Mouse (Mus musculus): ENCODE measurements around the gene Ptov1.

Gene Ptov1

DNA sequence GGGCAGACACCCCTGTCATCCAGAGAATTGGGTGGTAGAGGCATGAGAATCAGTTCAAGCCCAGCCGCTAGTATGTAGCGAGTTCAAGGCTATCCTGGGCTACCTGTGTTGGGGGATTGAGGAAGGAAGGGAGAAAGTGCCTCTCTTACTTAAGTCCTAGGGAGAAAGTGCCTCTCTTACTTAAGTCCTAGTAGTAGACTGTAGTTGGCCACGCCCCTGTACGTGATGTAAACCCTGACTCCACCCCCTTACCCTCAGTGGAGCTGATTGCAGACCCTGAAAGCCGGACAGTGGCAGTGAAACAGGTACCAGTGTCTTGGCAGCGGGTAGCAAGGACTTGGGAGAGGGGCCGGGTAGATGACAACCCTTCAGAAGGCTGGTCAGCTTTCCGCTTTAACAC is 11.7 kb downstream of the Ptov1 start:
- no peak for DNase-seq (ENCODE audit: low spot score)

DNA sequence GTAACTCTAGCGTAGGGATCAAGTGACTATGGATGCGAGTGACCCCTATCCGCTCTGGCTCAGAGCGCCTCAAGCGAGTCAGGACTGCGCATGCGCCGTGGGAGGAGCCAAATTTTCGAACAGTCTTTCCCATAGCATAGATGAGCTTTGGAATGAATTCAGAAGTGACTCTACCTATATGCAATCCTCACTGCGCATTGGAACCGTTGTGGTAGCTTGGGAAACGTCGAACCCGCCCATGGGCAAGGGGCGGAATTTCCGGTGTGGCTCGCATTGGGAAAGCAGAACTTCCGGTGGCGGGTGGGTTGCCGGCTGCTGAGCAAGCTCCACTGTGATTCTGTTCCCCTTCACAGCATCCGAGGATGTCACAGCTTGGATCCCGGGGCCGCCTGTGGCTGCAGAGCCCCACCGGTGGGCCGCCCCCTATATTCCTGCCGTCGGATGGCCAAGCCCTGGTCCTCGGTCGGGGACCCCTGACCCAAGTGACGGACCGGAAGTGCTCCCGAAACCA is 12.5 kb downstream of the Ptov1 start, which contains the start of gene Pnkp:
TSS of gene Pnkp (plus strand) at position 98 of the 511 bp plus-strand sequence.
- peak; percentile 82 for DNase-seq (ENCODE audit: low spot score)

DNA sequence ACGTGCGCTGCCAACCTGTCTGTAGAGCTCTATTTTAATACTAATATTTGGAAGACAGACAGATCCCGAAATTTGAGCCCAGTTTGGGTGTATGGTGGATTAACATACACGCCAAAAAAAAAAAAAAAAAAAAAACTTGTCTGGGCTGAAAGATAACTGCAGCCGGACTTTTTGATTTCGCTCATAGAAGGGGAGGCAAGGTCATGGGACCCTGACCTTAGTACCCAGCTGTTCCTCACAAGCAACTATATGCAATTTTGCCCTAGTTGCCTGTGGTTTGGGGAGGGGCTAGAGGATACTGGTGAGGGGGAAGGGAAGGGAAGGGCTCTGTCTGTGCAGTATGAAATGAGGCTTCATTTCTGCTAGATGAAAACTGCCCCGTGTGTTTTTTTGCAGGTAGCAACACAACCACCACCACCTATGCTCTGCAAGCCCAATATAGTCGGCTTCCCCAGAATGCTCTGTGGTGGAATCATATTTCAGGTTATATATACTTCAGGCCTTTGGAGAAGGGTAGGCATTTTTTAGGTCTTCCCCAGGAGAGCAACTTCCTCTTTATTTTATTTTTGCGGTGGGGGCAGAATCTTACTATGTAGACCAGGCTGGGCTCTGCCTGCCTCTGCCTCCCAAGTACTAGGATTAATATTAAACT is 13.2 kb downstream of the Ptov1 start:
- peak; percentile 20 for DNase-seq (ENCODE audit: low spot score)

DNA sequence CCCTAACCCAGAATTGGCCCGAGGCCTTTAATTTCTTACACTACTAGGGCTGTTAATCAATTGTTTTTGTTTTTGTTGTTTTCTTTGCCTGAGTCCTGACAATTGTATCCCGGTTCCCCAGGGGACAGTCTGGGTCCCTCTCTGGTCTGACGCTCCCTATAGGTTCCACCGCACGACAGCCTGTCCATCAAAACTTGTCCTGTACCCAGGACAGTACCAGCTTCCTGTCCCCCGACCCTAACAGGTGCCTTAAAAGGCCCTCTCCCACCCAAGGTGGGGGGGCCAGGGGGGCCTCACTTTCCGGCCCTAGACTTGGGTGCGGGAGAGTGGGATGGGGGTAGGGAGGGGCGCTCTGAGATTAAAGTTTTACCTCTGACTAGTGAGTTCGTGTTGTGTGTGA is 14.6 kb downstream of the Ptov1 start:
- no peak for DNase-seq (ENCODE audit: low spot score)

DNA sequence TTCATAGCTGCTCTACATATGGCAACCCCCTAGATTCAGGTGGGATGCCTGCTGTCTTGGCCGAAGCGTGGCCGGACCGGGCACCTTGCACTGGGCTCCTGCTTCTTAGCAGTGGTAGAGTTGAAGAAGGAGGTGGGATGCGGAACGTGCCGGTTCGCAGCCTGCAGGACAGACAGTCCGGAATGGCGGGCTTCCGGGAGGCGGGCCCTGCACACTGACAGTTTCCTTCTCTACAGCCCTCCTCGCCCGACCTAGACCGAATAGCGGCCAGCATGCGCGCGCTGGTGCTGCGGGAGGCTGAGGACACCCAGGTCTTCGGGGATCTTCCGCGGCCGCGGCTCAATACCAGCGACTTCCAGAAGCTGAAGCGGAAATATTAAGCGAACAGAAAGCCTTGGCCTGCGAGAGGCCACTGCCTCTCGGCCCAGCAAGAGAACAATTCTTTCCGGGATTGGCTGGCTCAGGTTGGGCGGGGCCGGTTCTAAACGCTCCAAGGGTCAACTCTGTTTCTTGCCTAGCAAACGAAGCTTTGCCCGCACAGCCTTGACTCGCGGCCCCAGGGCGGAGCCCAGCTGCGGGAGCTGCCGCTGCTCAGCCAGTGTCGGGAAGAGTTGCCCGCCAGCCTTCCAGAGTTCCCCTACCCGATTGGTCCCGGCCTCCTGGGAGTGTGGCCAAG is 15.1 kb downstream of the Ptov1 start:
- DNase-seq (ENCODE audit: low spot score) = peak; percentile 71

DNA sequence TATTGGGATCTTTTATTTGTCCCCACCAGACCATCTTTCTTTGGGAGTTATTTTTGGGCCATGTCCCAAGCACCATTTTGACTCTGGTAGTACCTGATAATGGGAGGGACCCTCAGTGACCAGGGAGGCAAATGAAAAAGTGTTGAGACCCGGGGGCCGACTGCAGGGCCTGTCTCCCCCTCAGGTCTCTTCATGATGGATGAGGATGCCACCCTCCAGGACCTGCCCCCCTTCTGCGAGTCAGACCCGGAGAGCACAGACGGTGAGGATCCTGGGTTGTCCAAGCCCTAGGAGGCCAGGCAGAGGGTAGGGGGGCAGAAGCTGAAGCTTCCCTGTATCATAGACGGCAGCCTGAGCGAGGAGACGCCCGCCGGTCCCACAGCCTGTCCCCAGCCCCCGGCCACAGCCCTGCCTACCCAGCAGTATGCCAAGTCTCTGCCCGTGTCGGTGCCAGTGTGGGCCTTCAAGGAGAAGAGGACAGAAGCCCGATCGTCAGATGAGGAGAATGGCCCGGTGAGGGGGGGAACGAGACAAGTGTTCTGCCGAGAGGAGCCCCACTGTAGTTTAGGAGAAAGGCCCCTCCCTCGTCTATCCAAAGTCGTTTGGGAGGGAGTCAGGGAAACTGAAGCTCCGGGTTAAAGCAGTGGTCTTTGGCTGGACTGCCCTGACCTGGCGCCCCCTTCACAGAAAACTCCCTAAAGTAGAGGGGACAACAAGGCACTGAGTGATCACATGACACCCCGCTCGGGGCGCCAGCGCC is 15.8 kb downstream of the Ptov1 start:
- DNase-seq (ENCODE audit: low spot score) = no peak

DNA sequence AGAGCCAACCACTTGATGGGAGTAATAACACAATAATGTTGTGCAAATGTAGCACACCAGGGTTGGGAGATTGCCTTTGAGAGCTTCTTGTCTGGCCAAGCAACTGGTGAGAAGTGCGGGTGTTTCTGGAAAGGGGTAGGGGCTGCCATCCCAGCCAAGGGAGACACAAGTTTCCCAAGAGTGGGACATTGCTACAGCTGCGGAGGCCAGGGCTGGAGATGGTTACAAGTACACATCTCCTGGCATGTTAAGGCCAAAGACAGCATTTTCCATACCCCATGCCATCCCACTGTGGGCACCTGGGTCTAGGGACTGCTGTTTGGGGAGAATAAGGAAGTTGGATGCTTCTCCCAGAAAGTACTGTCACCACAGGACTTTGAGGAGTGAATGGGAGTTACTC is 16.5 kb downstream of the Ptov1 start:
- no peak for DNase-seq (ENCODE audit: low spot score)

DNA sequence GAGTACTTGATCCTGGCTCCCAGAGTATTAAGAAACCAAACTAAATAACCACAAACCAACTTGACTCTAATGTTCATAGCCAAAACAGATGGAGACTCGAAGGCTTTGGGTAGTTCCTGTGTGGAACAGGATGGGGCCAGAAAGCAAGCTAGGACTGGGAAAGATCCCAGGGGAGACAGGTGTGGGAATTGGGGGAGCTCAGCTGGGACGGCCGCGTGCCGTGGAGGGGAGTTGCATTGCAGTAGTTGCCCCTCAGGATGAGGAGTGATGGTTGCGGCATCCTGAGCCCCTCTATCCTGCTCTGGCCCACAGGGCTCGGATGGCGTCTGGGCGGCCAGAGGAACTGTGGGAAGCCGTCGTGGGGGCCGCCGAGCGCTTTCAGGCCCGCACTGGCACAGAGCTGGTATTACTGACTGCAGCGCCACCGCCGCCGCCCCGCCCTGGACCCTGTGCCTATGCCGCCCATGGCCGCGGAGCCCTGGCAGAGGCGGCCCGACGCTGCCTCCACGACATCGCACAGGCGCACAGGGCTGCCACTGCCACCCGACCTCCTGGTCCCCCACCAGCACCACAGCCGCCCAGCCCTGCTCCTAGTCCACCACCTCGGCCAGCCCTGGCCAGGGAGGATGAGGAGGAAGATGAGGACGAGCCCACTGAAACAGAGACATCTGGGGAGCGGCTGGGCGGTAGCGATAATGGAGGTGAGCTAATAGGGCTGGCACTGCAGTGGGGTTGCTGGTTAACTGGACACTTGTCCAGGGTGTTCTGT is 17.1 kb downstream of the Ptov1 start:
- no peak for DNase-seq (ENCODE audit: low spot score)

DNA sequence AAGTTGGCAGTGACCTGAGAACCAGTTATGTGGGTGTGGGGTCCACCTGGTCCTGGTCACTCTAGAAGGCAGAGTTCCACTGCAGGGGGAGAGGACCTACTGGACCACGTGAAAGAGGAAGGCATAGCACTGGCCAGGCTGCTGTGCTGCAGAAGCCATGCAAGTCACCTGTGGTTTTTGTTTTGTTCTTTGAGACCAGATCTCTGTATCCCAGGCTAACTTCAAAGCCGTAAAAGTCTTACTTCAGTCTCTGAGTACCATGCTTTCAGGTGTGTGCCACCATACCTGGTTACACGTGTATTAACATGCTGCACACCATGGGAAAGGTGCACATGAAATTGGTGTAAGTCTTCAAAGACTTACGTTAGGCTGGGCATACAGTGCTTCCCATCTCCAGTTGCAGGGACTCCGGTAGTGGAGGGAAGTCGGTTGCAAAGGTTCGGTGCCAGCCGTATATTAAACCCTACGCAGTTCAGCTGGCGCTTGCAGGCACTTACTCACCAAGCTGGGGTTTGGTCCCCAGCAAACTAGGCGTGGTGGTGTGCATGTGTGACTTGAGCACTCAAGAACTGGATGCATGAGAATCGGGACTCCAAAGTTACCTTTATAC is 17.9 kb downstream of the Ptov1 start:
- no peak for DNase-seq (ENCODE audit: low spot score)

DNA sequence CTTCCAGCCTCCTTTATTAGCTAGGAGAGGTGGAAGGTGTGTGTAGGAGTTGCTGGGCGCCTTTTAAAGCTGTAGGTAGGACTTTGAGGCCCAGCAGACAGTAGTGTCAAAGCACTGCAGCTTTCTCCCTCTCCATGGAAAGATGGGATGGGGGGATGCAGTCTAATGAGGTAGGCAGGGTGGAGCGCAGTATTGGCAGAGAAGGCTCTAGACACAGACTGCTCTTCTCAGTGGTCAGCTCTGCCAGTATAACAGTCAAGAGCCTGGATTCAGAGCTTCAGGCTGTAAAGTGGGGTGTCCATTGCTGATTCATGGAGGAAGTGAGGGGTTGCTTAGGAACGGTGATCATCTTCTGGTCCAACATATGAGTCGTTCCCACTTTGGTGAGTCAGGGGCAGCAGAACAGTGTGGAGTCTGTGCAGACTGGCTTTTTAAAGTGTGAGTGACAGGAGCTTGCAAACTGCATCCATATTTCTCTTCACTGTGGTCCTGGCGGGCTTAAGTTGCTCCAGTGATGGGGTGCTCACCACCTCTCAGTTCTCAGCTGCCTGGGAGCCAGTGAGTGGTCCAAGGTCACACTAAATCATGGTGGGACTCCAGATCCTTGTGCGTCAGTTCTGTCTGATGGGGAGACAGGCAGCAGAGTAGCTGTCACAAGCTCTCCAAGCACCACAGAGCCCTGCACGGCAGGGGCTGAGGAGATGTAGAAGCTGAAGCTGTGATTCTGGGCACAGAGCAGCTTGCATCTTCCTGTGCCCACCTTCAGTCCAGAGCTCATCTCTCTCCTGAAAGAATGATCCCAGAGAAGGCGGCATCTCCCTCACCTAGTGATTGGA is 18.6 kb downstream of the Ptov1 start:
- DNase-seq (ENCODE audit: low spot score) = no peak

DNA sequence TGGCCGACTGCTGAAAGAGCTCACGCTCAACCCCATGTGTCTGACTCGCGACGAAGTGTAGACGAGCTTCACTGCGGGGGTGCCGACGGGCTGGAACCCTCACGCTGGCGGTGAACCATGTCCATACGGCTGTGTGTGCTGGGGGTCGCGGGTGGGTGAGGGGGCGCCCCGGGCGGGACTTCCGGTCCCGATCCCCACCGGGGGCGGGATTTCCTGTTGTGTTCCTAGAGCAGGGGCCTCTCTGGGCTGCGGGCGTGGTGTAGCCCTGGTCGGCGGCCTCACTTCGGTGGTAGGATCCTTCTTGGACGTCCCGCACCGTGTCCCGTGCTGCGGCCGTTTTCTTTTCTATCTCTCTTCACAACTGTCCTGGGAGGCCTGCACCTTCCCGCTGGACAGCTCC is 19.4 kb downstream of the Ptov1 start:
- DNase-seq (ENCODE audit: low spot score) = no peak

DNA sequence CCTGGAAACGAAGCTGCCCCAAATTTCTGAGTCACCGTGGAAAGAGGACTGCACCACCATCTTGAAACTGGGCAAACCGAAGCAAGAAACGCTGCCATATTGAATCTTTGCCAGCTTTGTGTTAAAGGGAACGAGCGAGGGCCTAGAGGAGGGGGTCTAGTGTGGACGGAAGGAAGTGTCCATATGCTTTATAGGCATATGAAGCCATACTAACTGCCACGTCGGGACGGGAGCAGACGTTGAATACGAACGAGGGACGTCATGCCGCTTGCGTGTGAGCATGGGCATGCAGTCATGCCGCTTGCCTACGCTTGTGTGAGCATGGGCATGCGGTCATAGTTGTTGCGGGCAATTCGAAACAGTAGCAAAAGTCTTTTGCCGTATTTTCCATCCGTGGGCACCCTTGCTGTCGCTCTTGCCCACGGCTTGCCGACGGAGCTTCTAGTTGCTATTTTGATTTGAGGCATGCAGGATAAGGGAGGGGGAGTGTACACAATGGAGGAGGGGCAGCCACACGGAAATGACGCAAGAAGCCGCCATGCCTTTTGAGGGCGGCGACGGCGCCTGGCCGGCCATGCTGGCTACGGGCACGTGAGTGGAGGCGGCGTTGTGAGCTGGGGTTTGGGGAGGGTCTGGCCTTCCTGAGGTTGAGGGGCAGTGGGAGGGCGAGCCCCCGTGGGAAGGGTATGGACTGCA is 20.0 kb downstream of the Ptov1 start:
- DNase-seq (ENCODE audit: low spot score) = peak; percentile 91

DNA sequence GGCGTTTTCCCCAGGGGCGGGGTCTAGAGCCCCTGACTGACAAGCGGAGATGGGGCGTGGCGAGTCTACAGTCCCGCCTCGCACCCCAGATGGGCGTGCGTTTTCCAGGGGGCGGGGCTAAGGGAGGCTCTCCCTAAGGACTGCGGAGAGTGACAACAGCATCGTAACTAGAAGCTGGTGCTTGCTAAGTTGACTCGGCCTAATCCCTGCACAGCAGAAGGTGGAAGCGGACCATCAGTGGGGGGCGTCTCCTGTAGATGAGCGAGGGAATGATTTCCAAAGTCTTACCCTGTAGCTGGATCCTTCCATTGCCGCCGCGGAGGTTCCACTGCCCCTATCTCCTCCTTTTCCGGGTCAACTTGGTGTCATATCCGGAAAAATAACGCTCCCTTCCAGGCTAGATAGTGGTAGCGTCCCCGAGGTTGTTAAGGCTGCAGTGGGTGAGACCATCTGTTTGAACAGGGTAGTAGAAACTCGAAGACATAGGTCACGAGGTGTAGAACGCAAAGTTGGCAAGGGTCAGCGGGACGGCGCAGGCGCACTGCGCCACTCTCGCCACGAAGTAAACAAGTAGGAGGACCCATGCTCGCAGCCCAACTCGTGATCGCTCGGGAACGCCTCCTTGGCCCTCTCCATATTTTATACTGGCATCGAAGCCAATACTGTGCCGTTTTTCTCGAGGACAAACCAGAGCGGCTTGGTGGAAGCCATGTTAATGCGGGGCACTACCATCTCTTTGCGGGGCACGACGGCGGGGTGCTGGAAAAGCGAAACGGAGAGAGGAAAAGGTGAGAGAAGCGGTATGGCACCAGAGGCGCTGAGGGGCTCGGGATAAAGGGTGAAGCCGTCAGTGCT is 20.8 kb downstream of the Ptov1 start, which contains the start of the genes Akt1s1 and Tbc1d17:
TSS of gene Akt1s1 (plus strand) at position 431 of the 855 bp plus-strand sequence.
TSS of gene Tbc1d17 (minus strand) at position 519 of the 855 bp plus-strand sequence.
- DNase-seq (ENCODE audit: low spot score) = peak; percentile 99

DNA sequence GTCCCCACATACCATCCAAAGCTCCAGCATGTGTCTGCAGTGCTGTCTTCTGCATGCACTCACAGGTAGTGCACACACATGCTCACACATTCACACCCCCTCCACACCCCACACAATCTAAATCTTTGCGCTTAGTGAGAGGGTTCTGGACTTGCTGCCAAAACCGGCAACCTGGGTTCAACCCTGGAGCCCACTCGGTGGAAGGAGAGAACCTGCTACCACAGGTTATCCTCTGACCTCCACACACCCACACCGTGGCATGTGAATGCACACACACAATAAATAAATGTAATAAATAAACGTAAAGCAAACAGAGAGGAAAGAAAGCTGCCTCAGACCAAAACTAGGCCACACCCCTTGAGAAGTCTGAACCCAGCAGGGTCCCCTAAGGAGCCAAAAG is 21.8 kb downstream of the Ptov1 start:
- no peak for DNase-seq (ENCODE audit: low spot score)

DNA sequence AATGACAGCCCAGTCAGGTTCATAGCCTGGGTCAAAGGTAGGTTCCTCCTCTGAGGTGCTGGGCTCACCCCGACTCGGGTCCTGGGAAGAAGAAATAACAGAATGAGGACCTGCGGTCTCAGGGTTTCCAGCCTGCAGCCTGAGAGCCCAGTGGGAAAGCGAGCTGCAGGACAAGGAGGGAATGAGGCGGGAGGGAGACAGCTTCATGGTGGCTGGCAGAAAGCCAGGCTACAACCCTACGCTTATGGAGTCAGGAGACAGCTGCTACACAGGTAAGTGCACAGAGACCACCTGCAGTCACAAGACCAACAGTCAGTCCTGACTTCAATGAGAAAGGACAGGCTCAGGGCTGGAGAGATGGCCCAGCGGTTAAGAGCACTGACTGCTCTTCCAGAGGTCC is 22.8 kb downstream of the Ptov1 start:
- DNase-seq (ENCODE audit: low spot score) = no peak

DNA sequence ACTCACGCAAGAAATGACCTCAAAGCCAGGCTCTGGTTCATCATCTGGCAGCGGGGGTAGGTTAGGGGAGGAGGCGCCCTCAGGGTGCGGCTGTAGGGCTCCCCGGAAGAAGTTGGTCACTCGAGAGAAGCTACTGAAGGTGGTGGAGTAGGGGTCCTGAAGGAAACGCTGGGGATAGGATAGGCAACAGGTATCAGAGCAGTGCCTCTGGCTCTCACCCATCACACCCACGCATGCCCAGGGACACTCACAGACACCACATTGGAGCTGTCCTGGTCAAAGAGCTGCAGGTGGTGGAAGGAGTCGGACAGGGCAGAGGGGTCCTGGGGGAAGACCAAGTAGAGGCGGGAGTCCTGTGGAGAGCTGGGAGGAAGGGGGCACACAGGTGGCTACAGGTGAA is 24.6 kb downstream of the Ptov1 start:
- no peak for DNase-seq (ENCODE audit: low spot score)

DNA sequence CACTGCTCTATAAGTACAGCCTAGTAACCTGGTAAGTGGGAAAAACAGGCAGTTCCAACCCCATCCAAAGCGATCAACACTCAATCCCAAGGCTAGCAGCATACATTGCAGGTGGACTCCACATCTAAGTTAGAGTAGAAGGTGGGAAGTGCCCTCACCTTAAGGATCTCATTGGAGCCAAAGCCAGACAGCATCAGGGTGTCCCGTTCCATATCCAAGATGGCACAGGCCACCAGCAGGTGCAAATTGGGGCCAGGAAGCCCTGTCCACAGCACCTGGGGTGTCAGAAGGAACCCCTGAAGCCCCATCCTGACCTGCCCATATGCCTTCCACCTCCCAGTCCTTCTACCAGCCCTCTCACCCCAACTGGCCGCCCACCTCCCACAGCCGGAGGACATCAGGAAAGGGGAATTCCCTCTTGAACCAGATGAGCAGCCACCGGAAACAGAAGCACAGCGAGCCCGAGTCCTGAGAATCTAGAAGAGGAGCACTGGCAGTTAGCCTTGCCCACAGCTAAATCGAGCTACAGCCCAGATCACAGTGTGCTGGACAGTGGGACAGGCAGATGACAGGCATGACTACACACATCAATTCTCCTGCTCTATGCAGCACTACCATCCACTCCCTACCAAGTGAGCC is 27.6 kb downstream of the Ptov1 start:
- no peak for DNase-seq (ENCODE audit: low spot score)

DNA sequence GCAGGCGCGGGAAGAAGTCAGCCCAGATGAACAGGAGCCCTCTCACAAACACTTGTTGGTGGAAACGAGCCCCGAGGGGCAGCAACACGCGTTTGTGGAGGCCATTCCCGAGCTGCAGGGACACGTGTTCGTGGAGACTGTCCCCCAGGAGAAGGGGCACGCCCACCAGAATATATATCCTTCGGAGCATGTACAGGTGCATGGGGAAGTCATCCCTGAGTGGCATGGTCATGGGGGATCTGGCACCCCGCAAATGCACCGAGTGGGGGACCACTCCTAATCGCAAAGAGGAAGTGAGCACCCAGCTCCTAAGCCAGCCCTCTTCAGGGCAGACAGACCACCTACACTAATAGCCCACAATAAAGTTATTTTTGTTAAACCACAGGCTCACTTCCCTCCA is 29.2 kb downstream of the Ptov1 start:
- DNase-seq (ENCODE audit: low spot score) = no peak

Data from T-cell, adult 2 months (primary cell).